Mouse (Mus musculus) megakaryocyte, embryonic 14.5 days (primary cell): ENCODE data around the gene Naa15.

Source experiments
- FLI1 ChIP-seq: IDR thresholded peaks from 2 replicates; pipeline ENCODE4 v1.6.1; 2012; ENCODE audit warnings: low read length, inconsistent platforms, mixed read lengths
- GATA1 ChIP-seq: IDR thresholded peaks from 3 replicates; pipeline ENCODE4 v1.6.1; 2012; ENCODE audit warnings: mixed read lengths, low read length, inconsistent platforms, borderline replicate concordance

- TF ChIP-seq GATA1 (no peak), FLI1 (no peak)
Observed at GRCm38 (mm10) chr3:51416073-51416363, 1.1 kb downstream of the Naa15 start.
